Mouse (Mus musculus) kidney, adult 18-20 months (tissue): ENCODE results near the gene Gtf3c2.

ENCODE experiments used
- DNase-seq: peaks from one replicate; pipeline ENCODE4 v3.0.0; 2021

The Gtf3c2 gene

DNA sequence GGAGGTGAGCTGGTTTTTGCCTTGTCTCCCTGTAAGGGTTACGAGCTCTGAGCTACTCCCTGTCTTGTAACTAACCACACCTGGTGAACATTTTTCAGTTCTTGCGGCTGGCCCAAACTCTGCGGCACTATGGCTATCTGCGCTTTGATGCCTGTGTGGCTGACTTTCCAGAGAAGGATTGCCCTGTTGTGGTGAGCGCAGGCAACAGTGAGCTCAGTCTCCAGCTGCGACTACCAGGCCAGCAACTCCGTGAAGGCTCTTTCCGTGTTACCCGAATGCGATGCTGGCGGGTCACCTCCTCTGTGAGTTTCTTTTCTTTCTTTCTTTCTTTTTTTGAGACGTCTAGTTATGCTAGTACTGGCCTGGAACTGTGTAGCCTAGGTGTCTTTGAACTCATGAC, 17.1 kb upstream of the Gtf3c2 start:
- no peak for DNase-seq

DNA sequence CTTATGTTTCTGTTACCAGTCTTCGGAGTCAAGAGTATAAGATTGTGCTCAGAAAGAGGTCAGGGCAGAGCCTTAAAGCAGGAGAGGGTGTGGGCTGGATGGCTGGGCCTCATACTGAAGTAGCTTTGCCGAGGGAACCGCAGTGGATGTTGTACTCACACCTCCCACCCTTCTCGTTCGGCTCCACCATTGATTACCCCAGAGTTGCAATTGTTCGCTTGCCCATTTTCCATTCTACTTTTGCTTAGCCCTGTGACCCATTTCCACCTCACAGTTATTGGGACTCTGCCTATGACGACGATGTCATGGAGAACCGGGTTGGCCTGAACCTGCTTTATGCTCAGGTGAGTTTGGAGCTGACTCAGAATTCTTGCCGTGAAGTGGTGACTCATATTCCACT, 16.3 kb upstream of the Gtf3c2 start:
- no peak for DNase-seq

- DNase-seq = no peak
Observed at GRCm38 (mm10) chr5:31195671-31196070, 15.7 kb upstream of the Gtf3c2 start.

DNA sequence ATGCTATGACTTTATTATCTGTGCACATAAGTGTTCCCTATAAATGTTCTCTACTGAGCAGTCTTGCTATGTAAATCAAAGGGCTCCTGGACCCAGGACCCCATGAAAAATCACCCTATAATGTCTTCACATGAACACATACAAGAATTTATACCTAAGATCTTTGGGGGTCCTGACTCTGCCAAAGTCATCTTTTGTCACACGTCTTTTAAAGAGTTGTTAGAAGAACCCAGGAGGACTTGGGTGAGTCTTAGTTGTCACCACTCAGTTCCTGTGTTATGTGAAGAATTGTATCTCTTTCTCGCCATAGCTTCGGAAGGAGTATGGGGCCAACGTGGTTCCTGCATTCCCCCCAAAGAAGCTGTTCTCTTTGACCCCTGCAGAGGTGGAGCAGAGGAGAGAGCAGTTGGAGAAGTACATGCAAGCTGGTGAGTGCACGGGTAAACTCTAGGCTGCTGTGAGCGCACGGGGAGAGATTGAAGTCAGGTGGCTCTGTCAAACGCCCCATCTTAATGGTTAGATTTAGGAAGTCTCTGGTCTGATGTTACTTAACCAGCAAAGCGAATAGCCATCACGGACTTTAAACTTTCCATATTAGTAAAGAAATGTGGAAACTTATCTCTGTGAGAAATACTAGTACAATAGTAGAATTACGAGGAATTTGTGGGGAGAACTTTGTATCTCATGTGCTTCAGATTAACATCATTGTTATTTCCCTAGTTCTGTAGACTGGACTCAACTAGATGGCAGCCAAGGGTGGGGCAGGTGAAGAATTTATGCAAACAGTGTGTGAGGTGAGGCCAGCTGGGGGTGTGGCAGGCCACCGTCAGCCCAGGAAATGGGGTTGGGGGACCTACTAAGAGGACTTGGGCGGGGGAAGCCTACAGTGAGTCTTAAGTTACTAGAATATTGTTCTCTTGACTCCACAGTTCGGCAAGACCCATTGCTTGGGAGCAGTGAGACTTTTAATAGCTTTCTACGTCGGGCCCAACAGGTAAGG, 14.8 kb upstream of the Gtf3c2 start:
- DNase-seq = no peak

DNA sequence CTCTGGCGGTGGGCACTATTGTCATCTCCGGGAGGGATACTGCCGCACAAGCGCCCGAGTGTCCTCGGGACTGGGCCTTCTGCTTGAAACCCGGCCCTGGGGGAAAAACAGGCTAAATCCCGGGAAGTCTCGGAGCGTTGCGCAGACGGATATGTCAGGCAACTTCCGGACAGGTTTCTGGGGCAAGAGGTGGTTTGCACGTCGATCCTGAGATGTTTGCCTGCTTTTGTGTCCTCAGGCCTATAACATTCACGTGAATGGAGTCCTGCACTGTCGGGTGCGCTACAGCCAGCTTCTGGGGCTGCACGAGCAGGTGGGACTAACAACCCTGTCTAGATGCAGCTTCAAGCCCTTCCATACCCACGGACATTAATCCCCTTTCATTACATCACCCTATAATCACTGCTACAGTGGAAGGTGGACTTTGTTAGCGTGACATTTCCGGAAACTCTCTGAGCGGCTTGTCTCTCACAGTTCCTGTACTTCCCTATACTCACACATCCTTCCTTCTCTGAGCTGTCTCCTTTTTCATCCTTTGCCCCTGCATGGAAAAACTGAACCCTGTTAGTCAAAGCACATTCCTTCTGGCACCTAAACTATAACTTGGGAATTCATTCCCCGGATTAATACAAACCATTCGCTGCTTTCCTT, 13.8 kb upstream of the Gtf3c2 start:
- DNase-seq = no peak

GRCm38 (mm10) chr5:31192939-31193630, 13.1 kb upstream of the Gtf3c2 start, which contains the start of the genes Snx17 and Eif2b4:
Snx17 (plus strand) TSS chr5:31193227.
Eif2b4 (minus strand) TSS chr5:31193430.
- peak; percentile 100 for DNase-seq

DNA sequence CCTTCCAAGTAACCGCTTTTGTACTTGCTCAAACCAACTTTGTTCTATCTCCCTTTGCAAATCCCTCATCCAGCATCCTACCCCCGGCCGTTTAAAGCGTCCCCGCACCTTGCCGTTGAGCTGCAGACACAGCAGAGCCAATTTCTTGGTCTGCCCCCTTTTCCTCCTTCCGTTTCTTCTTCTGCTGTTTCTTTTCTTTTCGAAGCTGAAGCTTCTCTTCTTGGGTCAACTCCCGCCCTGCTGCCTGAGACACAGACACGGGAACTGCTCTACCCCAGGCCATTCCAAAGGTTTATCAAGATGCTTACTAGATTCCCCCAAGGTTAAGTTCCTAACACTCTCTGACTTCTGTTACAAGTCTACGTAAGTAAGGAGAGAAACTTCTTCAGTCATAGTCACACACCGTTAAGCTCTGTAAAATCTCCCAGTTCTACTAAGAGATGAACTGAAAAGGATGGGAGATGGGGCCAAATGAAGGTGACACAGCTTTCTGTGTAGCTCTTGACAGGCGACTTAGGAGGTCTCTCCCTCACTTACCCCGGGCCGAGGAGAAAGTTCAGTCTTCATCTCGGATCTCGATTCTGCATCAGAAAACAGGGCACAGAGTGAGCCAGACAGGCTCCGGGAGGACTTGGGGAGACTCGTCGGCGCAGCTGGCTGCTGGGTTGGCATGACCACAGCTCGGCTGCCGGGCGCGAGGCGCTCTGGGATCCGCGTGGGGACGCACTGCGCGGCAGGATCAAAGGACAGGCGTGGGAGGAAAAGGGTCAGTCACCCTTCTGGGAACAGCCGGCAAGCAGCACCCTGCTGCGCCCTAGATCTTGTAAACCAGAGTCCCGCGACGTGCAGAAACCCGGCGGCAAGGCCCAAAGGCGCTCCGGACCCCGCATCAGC, 12.3 kb upstream of the Gtf3c2 start:
- no peak for DNase-seq

GRCm38 (mm10) chr5:31190201-31190600, 10.3 kb upstream of the Gtf3c2 start:
- DNase-seq = no peak

DNA sequence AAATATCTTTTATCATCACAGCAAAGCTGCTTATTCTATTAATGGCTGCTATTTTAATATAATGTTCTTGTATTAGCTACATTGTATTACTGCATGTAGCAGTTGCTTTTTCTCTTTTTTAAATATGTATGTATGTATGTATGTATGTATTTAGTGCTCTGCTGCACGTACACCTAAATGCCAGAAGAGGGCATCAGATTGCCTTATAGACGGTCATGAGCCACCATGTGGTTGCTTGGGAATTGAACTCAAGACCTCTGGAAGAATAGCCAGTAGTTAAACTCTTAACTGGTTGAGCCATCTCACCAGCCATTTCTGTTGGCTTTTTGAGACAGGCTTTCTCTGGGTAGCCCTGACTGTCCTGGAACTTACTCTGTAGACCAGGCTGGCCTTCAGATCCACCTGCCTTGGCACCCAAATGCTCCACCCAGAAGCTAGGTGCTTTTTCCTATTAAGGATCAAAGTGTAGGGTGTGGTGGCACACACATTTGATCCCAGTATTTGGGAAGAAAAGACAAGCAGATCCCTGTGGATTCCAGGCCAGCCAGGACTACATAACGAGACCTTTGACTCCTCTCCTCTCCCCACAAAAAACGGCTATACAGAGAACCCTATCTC, 8.4 kb upstream of the Gtf3c2 start:
- DNase-seq = no peak

GRCm38 (mm10) chr5:31183678-31184077, 3.7 kb upstream of the Gtf3c2 start:
- DNase-seq = no peak

- DNase-seq = no peak
Observed at GRCm38 (mm10) chr5:31181183-31181770, 1.3 kb upstream of the Gtf3c2 start.

DNA sequence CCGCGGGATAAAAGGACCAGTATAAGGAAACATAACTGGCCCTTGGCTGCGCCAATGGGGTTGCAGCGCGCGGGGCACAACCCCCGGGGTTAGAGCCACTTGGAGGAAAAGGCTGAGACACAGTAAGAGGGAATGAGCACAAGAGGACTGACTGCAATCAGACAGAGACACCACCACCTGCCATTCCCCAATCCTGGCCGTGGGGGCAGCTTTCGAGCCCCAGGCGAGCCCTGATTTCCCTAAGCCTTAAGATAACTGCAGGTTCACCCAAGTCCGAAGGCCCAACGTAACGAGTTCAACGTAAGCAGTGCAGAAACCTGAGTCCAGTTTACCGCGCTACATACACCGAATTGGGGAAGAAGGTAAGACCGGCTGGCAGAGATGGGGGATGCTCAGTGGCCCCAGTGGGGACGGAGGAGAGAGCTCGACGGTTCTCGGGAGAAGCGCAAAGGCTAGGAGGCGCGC, 611 bp downstream of the Gtf3c2 start:
- DNase-seq = no peak

DNA sequence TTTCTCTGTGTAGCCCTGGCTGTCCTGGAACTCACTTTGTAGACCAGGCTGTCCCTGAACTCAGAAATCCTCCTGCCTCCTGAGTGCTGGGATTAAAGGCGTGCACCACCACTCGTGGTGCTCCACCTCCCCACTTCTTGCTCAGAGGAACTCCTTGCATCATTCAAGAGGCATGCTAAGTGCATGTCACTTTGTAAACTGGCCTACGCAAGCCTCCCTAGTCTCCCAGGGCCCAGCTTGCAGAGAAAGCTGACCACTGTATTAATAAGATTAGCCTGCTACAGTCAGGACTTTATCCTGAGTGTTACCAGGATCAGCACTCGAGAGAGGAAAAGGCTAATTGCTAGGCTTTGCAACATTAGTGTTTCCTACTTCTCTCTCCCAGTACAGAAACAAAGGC, 11.3 kb downstream of the Gtf3c2 start:
- DNase-seq = no peak

DNA sequence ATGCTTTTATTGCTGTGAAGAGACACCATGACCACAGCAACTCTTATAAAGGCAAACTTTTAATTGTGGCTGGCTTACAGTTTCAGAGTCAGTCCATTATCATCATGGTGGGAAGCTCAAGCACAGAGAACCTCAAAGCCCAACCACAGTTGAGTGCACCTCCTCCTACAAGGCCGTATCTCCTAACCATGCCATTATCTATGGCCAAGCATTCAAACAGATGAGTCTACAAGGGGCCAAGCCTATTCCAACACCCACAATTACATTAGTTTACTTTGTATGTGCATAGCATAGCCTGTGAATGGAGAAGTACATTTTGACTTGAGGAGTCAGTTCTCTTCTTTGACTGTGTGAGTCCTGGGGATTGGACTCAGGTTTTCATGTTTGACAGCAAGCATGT, 15.1 kb downstream of the Gtf3c2 start:
- DNase-seq = no peak

- no peak for DNase-seq
Observed at GRCm38 (mm10) chr5:31162462-31162861, 17.5 kb downstream of the Gtf3c2 start.

GRCm38 (mm10) chr5:31154152-31154553, 25.8 kb downstream of the Gtf3c2 start, which contains the start of gene Mpv17:
Mpv17 (minus strand) TSS chr5:31154251.
- DNase-seq = peak; percentile 89

DNA sequence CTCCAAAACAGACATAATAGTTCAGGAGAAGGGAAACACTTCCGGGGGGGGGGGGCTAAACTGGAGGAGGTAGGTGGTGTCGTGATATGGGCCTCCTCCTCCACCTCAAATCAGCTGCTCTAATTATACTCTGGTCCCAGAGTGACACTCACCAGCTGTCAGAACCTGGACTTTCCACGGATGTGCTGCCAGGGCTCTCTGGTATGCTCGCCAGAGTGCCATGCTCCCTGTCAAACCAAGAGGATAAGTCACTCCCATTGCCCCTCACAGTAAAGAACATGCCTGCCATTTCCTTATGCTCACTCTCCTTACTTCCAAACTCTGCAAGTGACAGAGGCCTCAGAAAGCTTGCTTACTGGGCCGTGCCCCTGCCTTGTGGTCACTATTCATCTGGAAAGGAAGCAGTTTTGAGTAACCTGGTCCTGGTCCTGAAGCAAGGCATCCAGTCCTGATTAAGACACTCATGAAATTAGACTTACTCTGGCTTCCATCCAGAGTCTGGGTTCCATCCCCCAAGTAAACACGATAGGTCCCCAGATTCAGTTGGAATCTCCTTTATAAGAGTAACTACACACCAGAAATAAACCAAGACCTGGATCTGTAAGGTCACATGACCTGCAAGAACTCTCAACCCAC, 26.3 kb downstream of the Gtf3c2 start:
- no peak for DNase-seq

DNA sequence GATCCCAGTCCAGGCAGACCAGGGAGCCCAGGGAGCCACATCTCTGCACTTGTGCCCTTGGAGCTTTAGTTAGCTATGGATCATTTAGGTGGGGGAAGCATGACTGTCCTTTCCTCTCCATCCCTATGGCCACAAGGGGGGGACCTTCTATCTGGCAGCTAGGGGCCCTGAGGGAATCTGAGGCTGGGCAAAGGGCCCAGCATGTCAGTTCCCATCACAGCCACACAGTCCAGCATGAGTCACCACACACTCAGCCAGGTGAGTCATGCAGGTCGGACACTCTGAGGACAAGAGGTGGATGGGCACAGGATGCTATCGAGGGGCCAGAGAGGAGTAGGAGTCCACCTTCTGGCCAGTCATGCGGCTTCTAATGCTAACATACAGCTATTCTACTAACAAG, 28.2 kb downstream of the Gtf3c2 start:
- no peak for DNase-seq

DNA sequence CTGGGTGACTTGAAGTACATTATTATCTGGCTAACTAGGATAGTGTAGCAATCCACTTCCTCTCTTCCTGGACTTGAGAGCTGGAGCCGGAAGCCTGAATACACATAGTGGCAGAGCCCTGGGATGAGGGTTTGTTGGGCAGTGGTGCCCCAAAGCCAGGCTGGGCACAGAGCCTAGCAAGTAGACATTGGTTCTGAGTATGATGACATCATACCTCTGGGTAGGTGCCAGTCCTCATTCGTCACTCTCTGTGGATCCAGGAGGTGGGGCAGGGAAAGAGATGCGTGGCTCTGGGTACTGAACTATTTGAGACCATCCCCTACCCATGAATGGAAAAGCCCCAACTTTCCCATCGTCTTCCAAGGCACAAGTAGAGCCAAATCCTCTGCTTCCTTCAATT, 30.2 kb downstream of the Gtf3c2 start:
- no peak for DNase-seq

DNA sequence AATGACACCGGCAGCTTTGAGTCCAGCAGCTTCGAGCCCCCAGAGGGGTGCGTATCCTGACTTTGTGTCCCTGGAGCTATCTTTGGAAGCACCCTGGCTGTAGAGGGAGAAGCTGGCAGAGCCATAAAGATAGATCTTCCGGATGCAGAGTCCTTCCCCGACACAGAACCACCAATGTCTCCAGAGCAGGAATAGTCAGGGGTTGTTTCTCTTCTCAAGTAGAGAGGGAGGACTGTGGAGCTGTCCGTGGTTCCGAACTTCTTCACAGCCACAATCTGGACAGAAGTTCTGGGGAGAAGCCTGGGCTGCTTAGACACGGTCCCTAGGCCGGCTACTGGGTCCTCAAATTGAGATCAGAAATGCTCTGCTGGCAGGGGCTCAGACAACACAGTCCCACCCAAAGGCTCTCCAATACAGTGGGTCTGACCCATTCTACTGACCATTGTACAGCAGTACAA, 40.9 kb downstream of the Gtf3c2 start:
- DNase-seq = no peak
